Mouse (Mus musculus) lung, embryonic 14.5 days (tissue): ENCODE results near the gene Cwc22. TPM values are rescaled to one million over a fixed set of nuclear protein-coding genes. Genes with fewer than 3 reads are reported as not detected.

Source experiments
- ATAC-seq: fragments of 200-750 bp; cut with Nextera tagmentation; 2 replicates; pipeline ENCODE4 v1.8.0; 2017; ENCODE audit warnings: mild to moderate bottlenecking, moderate TSS enrichment, moderate library complexity; ENCODE audit not compliant: insufficient read depth
- DNase-seq: peaks from one replicate; pipeline ENCODE4 v3.0.0-alpha.2; 2015
- H3K27ac ChIP-seq: fragments of 300-500 bp; sonication (generic); 2 replicates; pipeline ENCODE4 v1.5.1; 2014; ENCODE audit warnings: low read depth, mild to moderate bottlenecking, moderate library complexity
- H3K27me3 ChIP-seq: fragments of 300-500 bp; sonication (generic); 2 replicates; pipeline ENCODE4 v1.6.1; 2014; ENCODE audit warnings: low read length, control low read depth; ENCODE audit not compliant: insufficient read depth
- H3K36me3 ChIP-seq: fragments of 300-500 bp; sonication (generic); 2 replicates; pipeline ENCODE4 v1.6.1; 2014; ENCODE audit warnings: control low read depth; ENCODE audit not compliant: insufficient read depth
- H3K4me1 ChIP-seq: fragments of 300-500 bp; sonication (generic); 2 replicates; pipeline ENCODE4 v1.6.1; 2014; ENCODE audit warnings: antibody characterized with exemption, control low read depth; ENCODE audit not compliant: insufficient read depth
- H3K4me2 ChIP-seq: fragments of 300-500 bp; sonication (generic); 2 replicates; pipeline ENCODE4 v1.6.1; 2014; ENCODE audit warnings: mild to moderate bottlenecking
- H3K4me3 ChIP-seq: fragments of 300-500 bp; sonication (generic); 2 replicates; pipeline ENCODE4 v1.5.1; 2014; ENCODE audit warnings: low read depth, low read length
- H3K9ac ChIP-seq: fragments of 300-500 bp; sonication (generic); 2 replicates; pipeline ENCODE4 v1.6.1; 2014
- H3K9me3 ChIP-seq: fragments of 300-500 bp; sonication (generic); 2 replicates; pipeline ENCODE4 v1.6.1; 2016; ENCODE audit warnings: low read depth, low read length, control low read depth
- CTCF ChIP-seq: IDR thresholded peaks from 2 replicates; pipeline ENCODE4 v1.5.1; 2016; ENCODE audit warnings: antibody characterized with exemption, low read depth
- WGBS: fragments of 180-500 bp; shearing (Covaris S2); extraction: QIAGEN DNeasy Blood & Tissue Kit; methylation state at CpG from one replicate; pipeline ENCODE4 v1.1.7; 2014; 5-methylcytosine and 5-hydroxymethylcytosine counted together
- polyA plus RNA-seq: library from polyadenylated mRNA; unstranded; fragments of >200 nt; fragmentation: Nextera tagmentation; extraction: Ambion mirVana; gene quantifications from 2 replicates; pipeline ENCODE4 v1.2.1, GENCODE M21; 2014

Cwc22 gene
- polyA plus RNA-seq, 1 experiment from 2014 or later: 37.3 TPM

GRCm38 (mm10) chr2:77985991-77986730 lies 40.0 kb upstream of the Cwc22 start:
- Histone ChIP-seq H3K27me3 (no peaks in the 10 kb centered on the region), H3K27ac (no peak overlapping the region), H3K4me1 (no peaks in the 10 kb centered on the region), H3K9ac (no peak overlapping the region), H3K4me2 (no peak overlapping the region), H3K36me3 (no peaks in the 10 kb centered on the region), H3K4me3 (no peak overlapping the region), H3K9me3 (peaks cover 5% of the 10 kb centered on the region; the same call in 1 of the 2 replicates)
- 55% methylated on average over 2 of the region's 2 CpGs for WGBS
- DNase-seq: no peak
- TF ChIP-seq CTCF: no peak
- ATAC-seq: no peak

GRCm38 (mm10) chr2:77984209-77984608 lies 38.0 kb upstream of the Cwc22 start:
- ATAC-seq (no peak), DNase-seq (no peak)
- Histone ChIP-seq H3K4me3 (no peak overlapping the region), H3K4me1 (no peaks in the 10 kb centered on the region), H3K36me3 (no peaks in the 10 kb centered on the region), H3K9ac (no peak overlapping the region), H3K27me3 (no peaks in the 10 kb centered on the region), H3K4me2 (no peak overlapping the region), H3K27ac (no peak overlapping the region), H3K9me3 (peaks cover 5% of the 10 kb centered on the region; the same call in 1 of the 2 replicates)
- no peak for TF ChIP-seq CTCF
- WGBS: 71% methylated on average over 4 of the region's 4 CpGs

- Histone ChIP-seq H3K27me3 (no peaks in the 10 kb centered on the region), H3K4me3 (no peak overlapping the region), H3K4me1 (no peaks in the 10 kb centered on the region), H3K36me3 (no peaks in the 10 kb centered on the region), H3K9me3 (peaks cover 5% of the 10 kb centered on the region; the same call in 1 of the 2 replicates), H3K9ac (no peak overlapping the region), H3K4me2 (no peak overlapping the region), H3K27ac (no peak overlapping the region)
- ATAC-seq (no peak), DNase-seq (no peak)
- 76% methylated on average over 4 of the region's 4 CpGs for WGBS
- no peak for TF ChIP-seq CTCF
Observed at GRCm38 (mm10) chr2:77981826-77982225, 35.7 kb upstream of the Cwc22 start.

GRCm38 (mm10) chr2:77980696-77981095 lies 34.5 kb upstream of the Cwc22 start:
- no peak for ATAC-seq
- H3K4me1 ChIP-seq: no peaks in the 10 kb centered on the region
- peaks cover 5% of the 10 kb centered on the region; the same call in 1 of the 2 replicates for H3K9me3 ChIP-seq
- no peak overlapping the region for H3K4me2 ChIP-seq
- no peak for TF ChIP-seq CTCF
- WGBS: 87% methylated on average over 5 of the region's 5 CpGs
- H3K9ac ChIP-seq: no peak overlapping the region
- no peak overlapping the region for H3K27ac ChIP-seq
- H3K36me3 ChIP-seq: no peaks in the 10 kb centered on the region
- no peak for DNase-seq
- no peak overlapping the region for H3K4me3 ChIP-seq
- no peaks in the 10 kb centered on the region for H3K27me3 ChIP-seq

GRCm38 (mm10) chr2:77979519-77979918 lies 33.3 kb upstream of the Cwc22 start:
- Histone ChIP-seq H3K27me3 (no peaks in the 10 kb centered on the region), H3K9me3 (peaks cover 5% of the 10 kb centered on the region; the same call in 1 of the 2 replicates), H3K4me3 (no peak overlapping the region), H3K4me1 (no peaks in the 10 kb centered on the region), H3K4me2 (no peak overlapping the region), H3K9ac (no peak overlapping the region), H3K27ac (no peak overlapping the region), H3K36me3 (no peaks in the 10 kb centered on the region)
- DNase-seq (no peak), ATAC-seq (no peak)
- no peak for TF ChIP-seq CTCF
- 88% methylated on average over 2 of the region's 2 CpGs for WGBS

- no peak overlapping the region for H3K4me3 ChIP-seq
- no peak for TF ChIP-seq CTCF
- no peak overlapping the region for H3K27ac ChIP-seq
- H3K4me1 ChIP-seq: no peaks in the 10 kb centered on the region
- no peak overlapping the region for H3K9ac ChIP-seq
- H3K36me3 ChIP-seq: no peaks in the 10 kb centered on the region
- DNase-seq (no peak), ATAC-seq (no peak)
- H3K27me3 ChIP-seq: no peaks in the 10 kb centered on the region
- no peak overlapping the region for H3K4me2 ChIP-seq
- 92% methylated on average over 8 of the region's 8 CpGs for WGBS
- H3K9me3 ChIP-seq: peaks cover 5% of the 10 kb centered on the region; the same call in 1 of the 2 replicates
Observed at GRCm38 (mm10) chr2:77979081-77979480, 32.9 kb upstream of the Cwc22 start.

- Histone ChIP-seq H3K4me2 (no peak overlapping the region), H3K36me3 (no peaks in the 10 kb centered on the region), H3K27me3 (no peaks in the 10 kb centered on the region), H3K4me1 (no peaks in the 10 kb centered on the region), H3K9me3 (peaks cover 5% of the 10 kb centered on the region; the same call in 1 of the 2 replicates), H3K9ac (no peak overlapping the region), H3K27ac (no peak overlapping the region), H3K4me3 (no peak overlapping the region)
- no peak for TF ChIP-seq CTCF
- DNase-seq (no peak), ATAC-seq (no peak)
- WGBS: 84% methylated on average over 3 of the region's 3 CpGs
Observed at GRCm38 (mm10) chr2:77978256-77978655, 32.1 kb upstream of the Cwc22 start.
